Mouse (Mus musculus): ENCODE results near the gene Zfp142.

The Zfp142 gene

DNA sequence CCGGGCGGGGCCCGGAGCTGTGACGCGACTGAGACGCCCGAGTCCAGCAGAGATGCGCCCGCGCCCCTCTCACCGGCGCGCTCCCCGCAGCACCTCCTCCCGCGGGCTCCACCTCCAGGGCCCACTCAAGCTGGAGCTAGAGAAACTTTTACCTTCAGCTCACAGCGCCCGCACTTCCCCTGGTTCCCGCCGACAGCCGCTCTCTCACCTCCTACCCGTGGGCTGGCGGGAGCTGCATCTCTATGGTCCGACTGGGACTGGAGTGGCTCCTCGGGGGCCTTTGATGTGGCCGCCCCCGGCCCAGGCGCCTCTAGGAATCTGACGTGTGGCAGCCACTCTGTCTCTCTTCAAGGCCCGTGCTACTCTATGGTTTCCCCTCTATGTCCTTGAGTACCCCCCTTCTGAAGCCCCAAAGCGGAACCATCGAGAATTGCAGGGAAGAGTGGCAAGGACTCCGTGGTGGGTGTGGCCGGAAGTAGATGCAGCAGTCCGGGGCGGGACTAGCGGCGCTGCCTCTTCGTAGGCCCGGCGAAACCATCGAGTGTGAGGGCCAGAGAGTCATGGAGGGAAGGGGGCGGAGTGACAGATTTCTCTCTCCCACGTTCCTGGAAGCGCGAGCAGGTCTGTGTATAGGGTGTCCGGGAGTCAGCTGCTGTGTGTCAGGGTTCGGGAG, at the start of gene Zfp142, which contains the start of gene Bcs1l:
Gene Zfp142, minus strand, starts transcription at position 474 of the 673 bp plus-strand sequence.
Gene Bcs1l, plus strand, starts transcription at position 517 of the 673 bp plus-strand sequence.
- ATAC-seq (ENCODE audit: insufficient number of reproducible peaks, low FRiP score, low TSS enrichment) = peak; percentile 96

DNA sequence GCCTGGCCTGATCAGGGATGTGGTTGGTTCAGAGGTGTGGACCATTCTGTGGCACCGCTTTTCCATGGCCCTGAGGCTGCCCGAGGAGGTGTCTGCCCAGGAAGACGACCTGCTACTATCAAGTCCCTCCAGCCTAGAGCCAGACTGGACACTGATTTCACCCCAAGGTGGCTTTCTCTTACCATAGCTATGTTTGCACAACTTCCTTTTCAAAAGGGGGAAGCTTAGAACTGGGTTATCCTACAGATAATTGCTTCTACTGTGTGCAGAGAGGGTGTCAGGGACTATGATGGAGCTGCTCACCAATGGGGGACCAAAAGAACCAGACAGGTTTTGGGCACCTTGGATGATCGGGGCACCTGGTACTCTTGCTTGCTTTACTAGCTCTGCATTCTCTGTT, 44.7 kb upstream of the Zfp142 start:
- ATAC-seq (ENCODE audit: insufficient number of reproducible peaks, low FRiP score, low TSS enrichment) = no peak

DNA sequence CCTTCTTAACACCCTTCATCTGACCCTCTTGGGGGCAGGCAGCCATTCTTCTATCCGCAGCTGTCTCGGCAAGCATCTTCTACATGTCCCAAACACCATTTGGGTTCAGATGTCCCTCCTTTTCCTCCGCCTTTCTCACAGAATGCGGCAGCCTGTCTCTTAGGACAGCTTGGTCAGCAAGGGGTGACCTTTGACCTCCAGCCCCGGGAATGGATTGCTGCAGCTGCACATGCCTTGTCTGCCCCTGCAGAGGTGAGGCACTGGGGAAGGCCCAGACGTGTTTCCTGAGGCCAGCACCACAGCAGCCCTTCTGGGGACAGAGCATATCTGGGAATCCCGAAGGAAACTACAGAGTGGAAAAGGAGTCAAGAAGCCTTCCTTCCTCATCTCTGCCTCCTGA, 40.0 kb upstream of the Zfp142 start:
- ATAC-seq (ENCODE audit: insufficient number of reproducible peaks, low FRiP score, low TSS enrichment) = no peak

DNA sequence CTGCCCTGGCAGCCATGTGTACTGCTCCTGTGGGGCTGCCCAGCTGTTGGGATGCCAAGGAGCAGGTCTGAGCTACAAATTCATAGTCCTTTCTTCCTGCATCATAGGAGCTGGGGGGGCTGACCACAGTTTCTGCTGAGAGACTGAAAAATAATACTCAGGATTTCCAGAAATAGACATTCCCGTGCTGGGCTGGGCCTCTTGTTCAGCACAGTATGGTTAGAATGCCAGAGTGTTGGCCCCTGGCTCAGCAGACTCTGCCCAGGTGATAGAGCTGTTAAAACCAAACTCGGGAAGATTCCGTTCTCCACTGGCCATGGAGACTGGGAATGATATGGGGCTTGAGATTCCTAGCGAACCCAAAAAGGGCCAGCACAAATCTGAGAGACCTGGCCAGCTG, 38.0 kb upstream of the Zfp142 start:
- no peak for ATAC-seq (ENCODE audit: insufficient number of reproducible peaks, low FRiP score, low TSS enrichment)

DNA sequence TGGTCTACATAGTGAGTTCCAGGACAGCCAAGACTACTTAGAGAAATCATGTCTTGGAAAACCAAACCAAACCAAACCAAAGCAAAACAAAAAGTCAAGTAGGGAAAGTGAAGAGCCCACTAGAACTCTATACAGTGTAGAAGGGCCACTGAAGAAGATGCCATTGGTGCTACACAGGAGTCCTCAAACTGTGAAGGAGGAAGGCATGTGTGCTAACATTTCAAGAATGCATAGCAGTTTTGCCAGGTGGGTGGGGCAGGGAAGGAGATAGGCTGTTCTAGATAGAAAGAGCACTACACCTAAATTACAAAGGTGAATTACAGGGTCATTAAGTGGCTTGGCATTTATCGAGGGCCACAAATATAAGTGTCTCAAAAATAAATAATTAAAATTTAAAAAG, 36.1 kb upstream of the Zfp142 start:
- ATAC-seq (ENCODE audit: insufficient number of reproducible peaks, low FRiP score, low TSS enrichment) = no peak

DNA sequence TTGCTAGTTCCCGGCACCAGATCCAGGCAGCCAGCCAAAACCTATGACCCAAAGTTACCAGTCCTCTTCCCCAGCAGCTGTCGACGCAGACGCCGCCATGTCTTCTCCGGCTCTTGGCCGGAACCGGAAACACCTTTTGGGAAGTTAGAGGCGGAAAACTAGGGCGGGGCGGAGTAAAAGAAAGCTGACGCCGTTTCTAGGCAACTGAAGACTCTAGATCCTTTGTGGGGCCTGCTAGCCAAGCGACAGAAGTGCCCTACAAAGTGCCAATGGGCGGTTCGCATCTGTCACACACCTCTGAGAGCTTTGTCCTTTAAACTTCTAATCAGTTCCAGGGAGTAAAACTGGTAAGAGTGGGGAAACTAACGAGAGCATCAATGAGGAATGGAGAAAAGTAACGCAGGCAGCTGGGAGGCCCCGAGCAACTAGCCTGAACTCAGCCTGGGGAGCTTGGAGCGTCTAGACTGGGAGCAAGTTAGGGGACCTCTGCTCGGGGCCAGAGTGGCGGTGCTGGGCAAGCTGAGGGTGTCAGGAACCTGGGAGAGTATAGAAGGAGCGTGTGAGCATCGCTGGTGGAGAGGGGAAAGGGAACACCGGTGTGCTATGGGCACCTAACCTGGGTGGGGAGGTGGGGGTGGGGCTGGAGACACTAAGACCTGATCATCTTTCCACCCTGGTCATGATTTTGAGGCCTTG, 13.4 kb upstream of the Zfp142 start, which contains the start of the genes Rnf25 and Stk36:
Gene Rnf25, minus strand, starts transcription at position 131 of the 696 bp plus-strand sequence.
Gene Stk36, plus strand, starts transcription at position 179 of the 696 bp plus-strand sequence.
- peak; percentile 91 for ATAC-seq (ENCODE audit: insufficient number of reproducible peaks, low FRiP score, low TSS enrichment)

DNA sequence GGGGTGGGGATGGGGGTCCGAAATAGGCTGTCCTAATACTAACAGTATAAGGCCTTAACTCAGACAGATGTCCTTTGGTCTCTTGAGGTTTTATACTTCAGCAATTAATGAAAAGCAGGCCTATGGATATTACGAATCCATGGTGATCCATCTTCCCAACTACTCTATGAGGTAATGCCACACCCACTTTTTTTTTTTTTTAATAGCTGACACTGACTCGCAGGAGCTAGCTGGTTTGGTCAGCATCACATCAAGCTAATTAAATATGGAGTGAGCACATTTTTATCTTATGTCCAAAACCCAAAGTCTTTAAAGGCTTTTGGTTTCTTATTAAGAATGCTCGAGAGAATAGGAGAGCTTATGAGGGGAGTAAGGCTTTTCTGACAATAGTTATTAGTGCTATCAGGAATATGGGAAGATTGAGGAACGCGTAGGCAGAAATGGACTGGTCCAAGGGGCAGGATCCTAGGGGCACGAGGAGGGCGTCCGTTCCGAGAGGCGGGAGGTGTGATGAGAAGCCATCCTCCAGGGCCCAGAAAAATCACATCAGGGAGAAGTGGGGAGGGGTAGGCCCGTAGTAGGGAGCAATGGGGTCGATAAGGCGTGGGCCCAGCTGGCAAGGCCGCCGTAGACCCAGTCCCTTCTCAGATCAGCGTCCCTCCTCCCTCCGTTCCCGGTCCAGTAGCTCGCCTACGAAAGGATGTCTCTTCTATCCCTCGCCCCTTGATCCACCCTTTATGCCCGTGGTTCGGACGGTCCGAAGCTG, 12.6 kb upstream of the Zfp142 start:
- ATAC-seq (ENCODE audit: insufficient number of reproducible peaks, low FRiP score, low TSS enrichment) = no peak; the same call in none of the 2 replicates

DNA sequence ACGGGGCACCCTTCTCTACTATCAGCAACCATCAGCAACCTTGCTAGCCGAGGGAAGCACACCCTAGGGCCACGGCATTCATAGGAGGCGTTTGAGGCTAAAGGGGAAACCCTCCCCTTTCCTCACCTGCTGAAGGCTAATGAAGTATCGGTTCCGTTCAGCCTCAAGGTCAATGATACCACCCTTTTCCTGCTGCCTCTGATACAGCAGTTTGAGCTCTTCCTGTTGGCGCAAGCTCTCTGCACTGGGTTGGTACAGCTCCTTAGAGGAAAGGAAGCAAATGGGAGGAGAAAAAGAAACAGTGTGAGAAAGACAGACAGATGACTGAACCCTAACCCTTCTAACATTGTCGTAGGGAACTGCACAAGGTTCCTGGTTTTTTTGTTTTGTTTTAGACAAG, 6.4 kb upstream of the Zfp142 start:
- no peak for ATAC-seq (ENCODE audit: insufficient number of reproducible peaks, low FRiP score, low TSS enrichment)

DNA sequence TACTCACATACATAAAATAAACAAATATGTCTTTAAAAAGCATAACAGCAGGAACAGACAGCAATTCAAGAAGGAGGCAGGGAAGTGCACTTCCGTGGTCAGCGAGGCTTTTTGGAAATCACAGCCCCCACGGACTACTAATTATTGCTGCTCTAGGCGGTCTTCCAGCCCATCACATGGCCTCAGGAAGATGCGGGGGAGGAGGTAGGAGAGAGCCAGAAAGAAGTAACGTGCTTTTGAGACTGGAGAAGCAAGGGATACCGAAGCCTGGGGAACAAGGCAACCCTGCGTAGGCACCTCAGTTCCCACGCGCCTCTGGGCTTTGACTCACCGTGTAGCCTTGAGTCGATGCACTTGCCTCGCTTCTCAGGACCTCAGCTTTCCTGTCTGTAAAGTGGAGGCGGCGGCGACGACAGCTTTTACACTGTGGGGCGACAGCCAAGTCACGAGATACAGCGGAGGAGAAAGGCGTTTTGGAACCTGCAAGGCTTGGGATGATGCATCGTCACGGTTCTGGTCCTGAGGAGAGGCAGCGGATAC, 743 bp downstream of the Zfp142 start:
- ATAC-seq (ENCODE audit: insufficient number of reproducible peaks, low FRiP score, low TSS enrichment) = peak; percentile 4; the same call in 1 of the 2 replicates

DNA sequence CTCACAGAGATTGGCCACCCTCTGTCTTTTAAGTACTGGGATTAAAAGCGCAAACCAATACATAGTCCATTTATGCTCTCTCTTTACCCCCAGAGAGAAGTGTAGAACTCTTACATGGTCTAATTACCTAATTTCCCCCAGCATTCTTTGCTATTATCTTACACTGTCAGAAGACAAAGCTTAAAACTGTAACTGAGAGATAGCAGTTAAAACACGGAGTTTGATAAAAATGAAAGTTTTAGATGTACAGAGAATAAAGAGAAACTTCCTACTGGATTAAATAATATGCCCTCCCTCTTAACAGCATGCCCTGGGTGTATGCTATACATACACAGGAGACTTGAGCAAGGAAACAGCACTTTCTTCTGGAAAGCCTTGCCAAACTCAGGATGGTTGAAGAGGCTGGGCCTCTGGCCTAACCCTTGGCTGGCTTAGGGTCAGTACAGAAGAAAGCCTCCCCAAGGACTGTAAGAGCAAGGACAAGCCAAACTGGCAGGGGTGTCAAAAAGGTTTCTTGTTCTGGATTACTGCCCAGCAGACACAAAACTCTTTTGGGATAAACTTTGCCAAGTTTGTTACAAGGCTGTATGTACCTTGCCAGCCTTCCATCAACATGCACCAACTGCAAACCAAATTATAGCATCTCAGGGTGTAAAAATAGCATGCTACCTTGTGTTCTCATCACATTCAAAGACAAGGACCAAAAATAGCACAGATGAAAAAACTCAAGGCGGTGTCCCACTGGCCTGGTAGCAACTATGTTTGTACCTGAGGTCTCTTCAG, 3.2 kb downstream of the Zfp142 start:
- no peak for ATAC-seq (ENCODE audit: insufficient number of reproducible peaks, low FRiP score, low TSS enrichment)

DNA sequence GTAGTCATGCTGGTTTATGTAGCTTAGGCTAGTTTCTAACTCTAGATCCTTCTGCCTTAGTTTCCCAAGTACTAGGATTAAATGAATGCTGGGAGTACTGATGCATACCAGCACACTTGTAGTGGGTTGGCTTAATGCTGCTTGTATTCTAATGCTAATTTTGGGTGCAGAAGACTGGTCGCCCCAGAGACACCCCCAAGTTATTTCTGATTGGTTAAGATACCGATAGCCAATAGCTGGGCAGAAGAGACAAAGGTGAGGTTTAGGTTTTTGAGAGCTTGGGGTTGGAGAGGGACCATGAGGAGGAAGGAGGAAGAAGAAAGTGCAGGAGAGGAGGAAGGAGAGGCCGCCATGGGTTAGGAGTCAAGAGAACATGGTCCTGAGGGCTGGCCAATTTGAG, 5.4 kb downstream of the Zfp142 start:
- ATAC-seq (ENCODE audit: insufficient number of reproducible peaks, low FRiP score, low TSS enrichment) = no peak

DNA sequence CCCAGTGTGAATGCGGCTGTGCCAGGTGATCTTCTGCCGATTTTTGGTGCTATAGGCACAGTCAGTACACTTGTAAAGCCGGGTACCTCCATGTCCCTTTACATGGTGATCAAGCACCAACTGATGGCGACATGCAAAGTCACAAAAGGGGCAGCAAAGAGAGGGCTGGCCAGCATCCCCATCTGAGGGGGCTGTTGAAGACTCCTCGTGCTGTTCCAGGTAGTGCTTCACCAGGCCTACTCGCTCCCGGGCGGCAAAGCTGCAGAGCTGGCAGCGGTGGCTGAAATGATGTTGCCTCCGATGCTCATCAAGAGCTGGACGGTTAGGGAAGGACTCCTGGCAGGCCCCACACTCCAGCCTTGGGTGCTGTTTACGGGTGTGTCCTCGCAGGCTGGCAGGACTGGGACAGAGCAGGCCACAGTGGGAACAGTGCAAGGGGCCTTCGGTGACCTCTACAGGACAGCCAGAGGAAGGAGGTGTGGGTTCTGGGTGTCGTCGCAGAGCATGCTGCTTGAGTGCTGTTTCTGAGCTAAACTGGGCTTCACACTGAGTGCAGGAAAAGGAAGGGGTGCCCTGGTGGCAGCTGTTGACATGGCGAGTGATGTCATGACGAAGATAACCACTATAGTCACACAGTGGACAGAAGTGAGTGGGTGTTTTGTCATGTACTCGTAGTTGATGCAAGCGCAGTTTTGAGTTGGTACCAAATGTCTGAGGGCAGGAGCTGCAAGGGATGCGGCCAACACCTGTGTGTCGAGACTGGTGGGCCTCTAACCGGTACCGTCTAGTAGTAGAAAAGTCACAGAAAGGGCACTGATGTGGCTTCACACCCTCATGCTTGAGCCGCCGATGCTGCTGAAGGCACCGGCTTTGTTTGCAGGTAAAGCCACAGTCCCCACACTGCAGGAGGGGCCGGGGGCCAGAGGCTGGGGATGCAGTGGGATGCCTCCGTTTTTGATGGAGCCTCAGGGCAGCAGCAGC, 18.0 kb downstream of the Zfp142 start:
- no peak for ATAC-seq (ENCODE audit: insufficient number of reproducible peaks, low FRiP score, low TSS enrichment)

DNA sequence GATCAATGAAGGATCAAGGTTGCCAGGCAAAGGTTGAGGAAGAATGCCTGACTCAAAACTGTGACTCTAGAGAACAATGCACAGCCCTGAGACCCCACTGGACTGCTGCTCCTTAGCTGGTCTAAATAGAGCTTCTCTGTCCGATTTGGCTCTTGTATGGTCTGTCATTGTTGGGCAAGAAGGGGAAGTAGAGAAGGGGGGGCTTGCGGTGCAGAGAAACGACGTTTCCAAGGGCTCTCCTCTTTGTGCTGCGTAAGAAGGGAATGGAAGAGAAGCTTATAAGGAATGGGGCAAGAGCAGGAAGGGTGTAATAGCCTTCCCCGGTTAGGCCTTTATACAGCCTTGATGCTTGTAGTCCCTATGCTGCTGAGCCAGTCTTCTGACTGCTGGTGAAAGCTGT, 22.2 kb downstream of the Zfp142 start:
- no peak for ATAC-seq (ENCODE audit: insufficient number of reproducible peaks, low FRiP score, low TSS enrichment)

DNA sequence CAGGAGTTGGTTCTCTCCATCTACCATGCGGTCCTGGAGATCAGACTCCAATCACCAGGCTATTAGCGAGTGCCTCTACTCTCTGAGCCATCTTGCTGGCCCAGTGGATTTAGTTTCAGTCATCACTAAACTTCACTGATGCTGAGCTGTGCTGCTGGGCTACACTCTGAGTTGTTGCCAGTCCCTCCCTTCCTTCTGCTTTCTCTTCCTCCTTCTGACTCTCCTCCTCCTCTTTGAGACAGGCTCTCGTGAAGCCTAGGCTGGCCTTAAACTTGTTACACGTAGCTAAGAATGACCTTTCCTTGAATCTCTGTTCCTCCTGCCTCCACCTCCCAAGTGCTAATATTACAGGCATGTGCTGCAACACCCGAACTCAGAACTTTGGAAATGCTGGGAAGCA, 29.0 kb downstream of the Zfp142 start:
- ATAC-seq (ENCODE audit: insufficient number of reproducible peaks, low FRiP score, low TSS enrichment) = no peak

DNA sequence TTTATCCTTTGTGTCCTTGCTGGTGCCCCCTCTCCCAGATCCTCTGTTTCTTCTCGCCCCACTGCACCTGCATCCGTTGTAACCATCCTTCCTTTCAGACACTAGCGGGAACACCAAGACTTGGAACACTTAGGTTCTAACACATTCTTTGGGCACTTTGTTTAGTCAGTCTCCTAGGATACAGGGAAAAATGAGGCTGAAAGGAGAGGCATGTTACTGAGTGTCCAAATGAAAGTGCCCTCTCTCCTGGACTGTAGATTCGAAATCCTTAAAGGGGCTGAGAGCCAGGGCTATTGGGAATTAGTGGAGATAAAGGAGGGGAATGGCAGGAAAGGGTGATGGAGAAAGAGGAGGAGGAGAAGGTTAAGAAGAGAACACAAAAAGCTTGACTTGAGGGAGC, 43.9 kb downstream of the Zfp142 start, which contains the start of gene Usp37:
Gene Usp37, minus strand, starts transcription at position 101 of the 400 bp plus-strand sequence.
- no peak for ATAC-seq (ENCODE audit: insufficient number of reproducible peaks, low FRiP score, low TSS enrichment)

DNA sequence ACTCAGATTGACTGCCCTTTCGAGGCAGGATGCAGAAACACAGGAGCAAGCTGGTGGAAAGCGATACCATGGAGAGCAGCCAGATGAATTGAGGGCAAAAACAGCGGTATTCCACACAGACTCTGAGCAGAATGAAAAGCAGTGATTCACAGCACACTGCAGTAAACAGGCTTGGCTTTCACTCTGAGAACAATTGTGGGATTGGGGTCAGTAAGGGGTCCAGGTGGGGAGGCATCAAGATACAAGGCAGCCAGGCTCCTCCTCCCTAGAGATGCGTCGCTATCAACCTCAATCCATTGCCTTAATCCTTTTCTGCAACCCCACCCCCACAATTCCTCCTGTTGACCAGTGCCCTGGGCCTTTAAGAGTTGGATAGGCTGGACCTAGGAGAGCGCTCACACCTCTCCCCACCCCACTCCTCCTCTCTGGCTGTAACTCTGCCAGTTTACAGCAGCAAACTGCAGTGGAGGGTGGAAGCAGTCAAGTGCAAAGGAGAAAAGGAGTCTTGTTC, 45.5 kb downstream of the Zfp142 start, which contains the start of gene Plcd4:
Gene Plcd4, plus strand, starts transcription at position 438 of the 511 bp plus-strand sequence.
- ATAC-seq (ENCODE audit: insufficient number of reproducible peaks, low FRiP score, low TSS enrichment) = peak; percentile 94

DNA sequence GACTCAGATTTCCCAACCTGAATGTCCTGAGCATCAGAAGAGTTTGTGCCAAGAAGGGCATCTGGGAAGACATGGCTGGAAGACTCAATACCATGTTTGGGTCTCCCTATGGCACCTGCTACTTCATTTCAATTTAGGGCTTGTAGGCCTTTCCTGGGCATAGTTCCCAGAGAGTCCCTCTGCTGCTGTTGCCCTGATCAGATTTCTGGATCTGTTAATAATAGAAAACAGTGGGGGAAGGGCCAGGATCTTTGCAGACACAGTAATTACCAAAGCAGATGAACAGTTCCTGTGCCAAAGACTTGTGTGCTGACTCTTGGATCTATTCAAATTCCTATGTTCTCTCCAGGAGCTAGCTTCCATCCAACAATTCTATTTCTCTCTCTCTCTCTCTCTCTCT, 49.4 kb downstream of the Zfp142 start:
- ATAC-seq (ENCODE audit: insufficient number of reproducible peaks, low FRiP score, low TSS enrichment) = no peak

DNA sequence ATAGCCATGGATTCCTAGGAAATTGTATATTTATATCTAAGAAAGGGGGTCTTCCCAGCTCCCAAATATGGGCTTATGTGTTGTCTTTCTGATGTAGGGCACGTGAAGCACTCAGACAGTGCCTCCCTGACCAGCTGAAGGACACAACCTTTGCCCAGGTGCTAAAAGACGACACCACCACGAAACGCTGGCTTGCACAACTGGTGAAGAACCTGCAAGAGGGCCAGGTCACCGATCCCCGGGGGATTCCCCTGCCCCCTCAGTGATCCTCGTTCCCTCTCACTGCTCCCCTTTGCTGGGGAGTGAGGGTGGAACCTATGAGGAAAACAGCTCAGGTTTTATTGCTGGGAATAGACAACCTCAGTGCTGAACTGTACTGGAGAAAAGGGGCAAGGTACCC, 59.5 kb downstream of the Zfp142 start:
- no peak for ATAC-seq (ENCODE audit: insufficient number of reproducible peaks, low FRiP score, low TSS enrichment)

All from cerebellum, adult (tissue).